Mouse (Mus musculus) right cerebral cortex, postnatal 10 days (tissue): ENCODE results near the gene Helb.
"Not testable (repeated sequence)": the region's sequence is repeated elsewhere in the genome, so short reads cannot be mapped to it uniquely, and the experiment has no call there.

Source experiments
- DNase-seq, 2 experiments: peaks; one replicate each; pipeline ENCODE4 v3.0.0; 2021; ENCODE audit warnings: low spot score in 2 of 2

Helb gene

GRCm38 (mm10) chr10:120112507-120113396, at the start of gene Helb:
Helb (minus strand) TSS chr10:120112987.
- peak; percentile 95 for DNase-seq

- no peak for DNase-seq
These were observed 47.7 kb upstream of the Helb start for GRCm38 (mm10) chr10:120160533-120160932.

- DNase-seq, result no peak
These were observed 41.1 kb upstream of the Helb start for GRCm38 (mm10) chr10:120153911-120154310.

GRCm38 (mm10) chr10:120151672-120152071, 38.9 kb upstream of the Helb start:
- DNase-seq, result no peak

- no peak for DNase-seq
These were observed 28.2 kb upstream of the Helb start for GRCm38 (mm10) chr10:120140916-120141516.

GRCm38 (mm10) chr10:120140193-120140592, 27.4 kb upstream of the Helb start:
- no peak for DNase-seq

GRCm38 (mm10) chr10:120136020-120136562, 23.3 kb upstream of the Helb start:
- no peak for DNase-seq

- DNase-seq, result peak; percentile 39 to 42
These were observed 20.9 kb upstream of the Helb start for GRCm38 (mm10) chr10:120133697-120134096.

GRCm38 (mm10) chr10:120130621-120131020, 17.8 kb upstream of the Helb start:
- DNase-seq, result peak; percentile 69 to 81

- DNase-seq, result no peak
These were observed 16.0 kb upstream of the Helb start for GRCm38 (mm10) chr10:120128601-120129277.

GRCm38 (mm10) chr10:120125465-120125857, 12.7 kb upstream of the Helb start:
- no peak for DNase-seq

GRCm38 (mm10) chr10:120124801-120125464, 12.1 kb upstream of the Helb start:
- DNase-seq, result peak; percentile 82 to 90

GRCm38 (mm10) chr10:120123721-120124120, 10.9 kb upstream of the Helb start:
- DNase-seq, result no peak

- no peak for DNase-seq
These were observed 2.5 kb upstream of the Helb start for GRCm38 (mm10) chr10:120115249-120115648.

- DNase-seq, result no peak
These were observed 1.7 kb upstream of the Helb start for GRCm38 (mm10) chr10:120114493-120114892.

- DNase-seq, result no peak
These were observed 1.2 kb upstream of the Helb start for GRCm38 (mm10) chr10:120113980-120114379.

GRCm38 (mm10) chr10:120113482-120113881, 695 bp upstream of the Helb start:
- DNase-seq, result not testable (repeated sequence)

GRCm38 (mm10) chr10:120111691-120112319, 982 bp downstream of the Helb start:
- no peak for DNase-seq

GRCm38 (mm10) chr10:120100806-120101205, 12.0 kb downstream of the Helb start:
- DNase-seq, result no peak

GRCm38 (mm10) chr10:120097564-120097963, 15.2 kb downstream of the Helb start:
- no peak for DNase-seq

- no peak for DNase-seq
These were observed 17.1 kb downstream of the Helb start for GRCm38 (mm10) chr10:120095716-120096115.
